Mouse (Mus musculus): Measurements from ENCODE around the gene Enpp6. TPM values are rescaled to one million over a fixed set of nuclear protein-coding genes. Genes with fewer than 3 reads are reported as not detected.

The Enpp6 gene
- total RNA-seq, 2 experiments from 2014 or later: 17.7 to 22.8 TPM

Other genes starting within 250 kb of the Enpp6 start
- gene Irf2, start 247.2 kb upstream of the Enpp6 start, total RNA-seq (2021): 10 to 100 TPM; 46.3 to 50.8 TPM

Data from layer of hippocampus, postnatal 25 days (tissue).